Mouse (Mus musculus) heart, postnatal 0 days (tissue): ENCODE measurements around the gene Agtr1a. TPM values are rescaled to one million over a fixed set of nuclear protein-coding genes. Genes with fewer than 3 reads are reported as not detected.

Experiments
- ATAC-seq: fragments of 200-750 bp; cut with Nextera tagmentation; 2 replicates; pipeline ENCODE4 v1.8.0; 2017; ENCODE audit warnings: low read depth, moderate number of reproducible peaks, moderate library complexity; ENCODE audit not compliant: insufficient read depth
- DNase-seq: peaks from one replicate; pipeline ENCODE4 v3.0.0-alpha.2; 2016; ENCODE audit warnings: low spot score
- H3K27ac ChIP-seq: fragments of 300-500 bp; sonication (generic); 2 replicates; pipeline ENCODE4 v1.5.1; 2014; ENCODE audit warnings: low read depth, mild to moderate bottlenecking
- H3K27me3 ChIP-seq: fragments of 300-500 bp; sonication (generic); 2 replicates; pipeline ENCODE4 v1.6.1; 2014; ENCODE audit warnings: low read length, mixed read lengths; ENCODE audit not compliant: control insufficient read depth, insufficient read depth
- H3K36me3 ChIP-seq: fragments of 300-500 bp; sonication (generic); replicated peaks from 2 replicates; pipeline ENCODE4 v1.6.1; 2014; ENCODE audit warnings: low read length, mixed read lengths; ENCODE audit not compliant: control insufficient read depth, insufficient read depth
- H3K4me1 ChIP-seq: fragments of 300-500 bp; sonication (generic); 2 replicates; pipeline ENCODE4 v1.6.1; 2014; ENCODE audit warnings: antibody characterized with exemption; ENCODE audit not compliant: control insufficient read depth, insufficient read depth
- H3K4me2 ChIP-seq: fragments of 300-500 bp; sonication (generic); 2 replicates; pipeline ENCODE4 v1.6.1; 2014; ENCODE audit warnings: low read depth, mild to moderate bottlenecking, low read length, moderate library complexity
- H3K4me3 ChIP-seq: fragments of 300-500 bp; sonication (generic); 2 replicates; pipeline ENCODE4 v1.5.1; 2014; ENCODE audit warnings: low read depth, low read length
- H3K9ac ChIP-seq: fragments of 300-500 bp; sonication (generic); replicated peaks from 2 replicates; pipeline ENCODE4 v1.6.1; 2014; ENCODE audit warnings: low read depth, low read length, mixed read lengths
- H3K9me3 ChIP-seq: fragments of 300-500 bp; sonication (generic); replicated peaks from 2 replicates; pipeline ENCODE4 v1.6.1; 2016; ENCODE audit warnings: low read length; ENCODE audit not compliant: control insufficient read depth
- CTCF ChIP-seq: IDR thresholded peaks from 2 replicates; pipeline ENCODE4 v1.5.1; 2016; ENCODE audit warnings: antibody characterized with exemption, control low read depth, low read depth
- EP300 ChIP-seq: IDR thresholded peaks from 2 replicates; pipeline ENCODE4 v1.6.1; 2016; ENCODE audit warnings: antibody characterized with exemption, low read depth
- WGBS: fragments of 180-500 bp; shearing (Covaris S2); extraction: QIAGEN DNeasy Blood & Tissue Kit; methylation state at CpG from one replicate; pipeline ENCODE4 v1.1.7; 2014; 5-methylcytosine and 5-hydroxymethylcytosine counted together
- polyA plus RNA-seq: library from polyadenylated mRNA; unstranded; fragments of >200 nt; fragmentation: Nextera tagmentation; extraction: Ambion mirVana; gene quantifications from 2 replicates; pipeline ENCODE4 v1.2.1, GENCODE M21; 2015
- total RNA-seq: library from RNA; depleted of rRNA; stranded (reverse); fragments of >200 nt; gene quantifications from 2 replicates; pipeline ENCODE4 v1.2.3, GENCODE M21; 2014; ENCODE audit warnings: low replicate concordance

Agtr1a gene
- total and polyA plus RNA-seq, 2 experiments from 2014 or later, result 23.5 to 25.9 TPM

DNA sequence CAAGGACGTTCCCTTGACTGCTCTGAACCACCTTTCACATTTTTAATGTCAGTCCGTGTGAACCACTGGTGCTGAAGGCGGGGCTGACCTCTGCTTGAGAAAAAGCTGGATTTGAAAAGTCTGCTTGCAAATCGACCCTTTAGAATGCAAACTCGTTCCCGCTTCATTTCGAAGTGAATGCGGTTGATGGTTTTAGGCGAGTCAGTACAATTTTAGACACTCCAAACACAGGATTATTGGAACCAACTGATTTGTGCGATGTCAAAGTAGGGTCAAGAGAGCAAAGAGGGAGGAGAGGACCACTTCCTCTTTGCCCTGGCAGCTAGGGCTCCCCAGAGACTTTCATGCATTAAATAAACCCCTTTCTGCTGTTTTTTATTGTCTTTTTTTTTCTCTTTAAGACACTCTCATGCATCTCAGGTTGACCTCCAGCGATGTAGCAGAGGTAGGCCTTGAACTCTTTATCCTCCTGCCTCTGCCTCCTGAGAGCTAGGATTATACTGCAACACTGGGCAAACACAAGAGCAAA, 27.9 kb downstream of the Agtr1a start:
- no peak overlapping the region for H3K27ac ChIP-seq
- H3K9ac ChIP-seq, result no peak overlapping the region
- DNase-seq (no peak), ATAC-seq (no peak)
- peaks cover 30% of the 10 kb centered on the region for H3K4me1 ChIP-seq
- no peaks in the 10 kb centered on the region for H3K36me3 ChIP-seq
- 76% methylated on average over 11 of the region's 11 CpGs for WGBS
- H3K27me3 ChIP-seq, result no peaks in the 10 kb centered on the region
- H3K4me3 ChIP-seq, result no peak overlapping the region
- TF ChIP-seq CTCF (no peak), EP300 (no peak)
- no peak overlapping the region for H3K4me2 ChIP-seq
- H3K9me3 ChIP-seq, result no peaks in the 10 kb centered on the region

DNA sequence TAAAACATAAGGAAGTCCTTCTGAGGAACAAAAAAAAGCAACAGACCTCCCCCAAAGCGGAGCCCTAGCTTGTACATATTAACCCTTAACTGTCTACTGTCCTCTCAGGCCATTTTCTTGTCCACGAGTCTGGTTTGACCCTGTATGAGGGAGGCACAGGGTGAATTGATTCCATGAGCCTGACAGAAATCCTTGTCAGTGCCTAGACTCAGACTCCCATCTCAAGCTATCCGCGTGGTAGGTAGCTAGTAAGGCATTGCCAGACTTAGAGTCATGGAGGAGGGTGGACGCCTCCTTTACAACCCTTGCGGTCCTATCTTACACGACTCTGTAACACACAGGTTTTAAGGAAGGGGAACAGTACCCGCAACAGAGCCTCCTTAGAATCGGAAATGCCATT, 28.5 kb downstream of the Agtr1a start:
- H3K27me3 ChIP-seq, result no peaks in the 10 kb centered on the region
- H3K9me3 ChIP-seq, result no peaks in the 10 kb centered on the region
- H3K4me2 ChIP-seq, result no peak overlapping the region
- peaks cover 30% of the 10 kb centered on the region for H3K4me1 ChIP-seq
- 84% methylated on average over 9 of the region's 9 CpGs for WGBS
- ATAC-seq, result no peak
- H3K9ac ChIP-seq, result no peak overlapping the region
- no peak overlapping the region for H3K4me3 ChIP-seq
- TF ChIP-seq CTCF (no peak), EP300 (no peak)
- no peak overlapping the region for H3K27ac ChIP-seq
- DNase-seq, result no peak
- H3K36me3 ChIP-seq, result no peaks in the 10 kb centered on the region

DNA sequence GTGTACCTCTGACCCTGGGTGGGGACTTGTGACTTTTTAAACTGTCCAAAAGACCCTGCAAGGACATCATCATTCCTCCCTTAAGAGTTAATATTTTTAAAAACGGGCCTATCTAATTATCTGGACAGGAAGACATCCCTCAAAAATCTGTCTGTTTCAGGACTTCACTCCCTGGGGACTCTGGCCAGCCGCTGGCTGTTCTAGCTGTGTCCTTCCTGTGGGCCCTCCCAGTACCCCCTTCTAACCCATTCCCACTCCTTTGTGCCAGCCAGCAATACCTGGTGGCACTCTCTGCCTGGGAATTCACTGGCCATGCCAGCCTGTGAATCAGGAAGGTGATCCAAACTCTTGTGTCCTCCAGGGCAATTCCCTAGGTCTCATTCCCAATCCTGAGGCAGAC, 29.1 kb downstream of the Agtr1a start:
- Histone ChIP-seq H3K9me3 (no peaks in the 10 kb centered on the region), H3K9ac (no peak overlapping the region), H3K36me3 (no peaks in the 10 kb centered on the region), H3K4me1 (peaks cover 25% of the 10 kb centered on the region), H3K4me2 (no peak overlapping the region), H3K27ac (no peak overlapping the region), H3K4me3 (no peak overlapping the region), H3K27me3 (no peaks in the 10 kb centered on the region)
- DNase-seq (no peak), ATAC-seq (no peak)
- TF ChIP-seq EP300, result no peak
- no peak for TF ChIP-seq CTCF
- 64% methylated on average over 2 of the region's 2 CpGs for WGBS

DNA sequence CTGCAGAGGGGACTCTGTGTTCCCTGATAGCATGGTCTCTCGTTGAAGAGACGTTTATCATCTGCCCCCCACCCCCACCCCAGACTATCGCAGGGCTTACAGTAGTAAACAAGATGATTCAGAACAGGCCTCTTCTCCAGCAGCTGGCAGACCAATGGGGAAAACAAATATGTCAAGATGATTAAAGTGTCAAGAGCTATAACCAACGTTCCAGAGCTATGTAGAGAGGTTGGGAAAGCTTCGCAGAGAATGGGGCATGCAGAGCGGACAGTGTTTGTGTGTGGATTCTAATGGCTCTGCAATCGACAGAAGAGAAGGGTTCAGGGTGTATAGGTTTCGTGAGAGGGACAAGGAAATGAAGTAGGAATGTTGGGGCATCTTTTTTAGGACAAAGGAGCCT, 31.9 kb downstream of the Agtr1a start:
- no peak for ATAC-seq
- Histone ChIP-seq H3K9ac (no peak overlapping the region), H3K4me3 (no peak overlapping the region), H3K27ac (0 out of 2 replicates have a peak overlapping the region, but pooled peaks have one; percentile 15), H3K9me3 (no peaks in the 10 kb centered on the region), H3K36me3 (no peaks in the 10 kb centered on the region), H3K27me3 (no peaks in the 10 kb centered on the region), H3K4me2 (no peak overlapping the region), H3K4me1 (peaks cover 13% of the 10 kb centered on the region; the same call in 1 of the 2 replicates)
- TF ChIP-seq EP300 (no peak), CTCF (no peak)
- no peak for DNase-seq
- WGBS, result 39% methylated on average over 8 of the region's 8 CpGs

DNA sequence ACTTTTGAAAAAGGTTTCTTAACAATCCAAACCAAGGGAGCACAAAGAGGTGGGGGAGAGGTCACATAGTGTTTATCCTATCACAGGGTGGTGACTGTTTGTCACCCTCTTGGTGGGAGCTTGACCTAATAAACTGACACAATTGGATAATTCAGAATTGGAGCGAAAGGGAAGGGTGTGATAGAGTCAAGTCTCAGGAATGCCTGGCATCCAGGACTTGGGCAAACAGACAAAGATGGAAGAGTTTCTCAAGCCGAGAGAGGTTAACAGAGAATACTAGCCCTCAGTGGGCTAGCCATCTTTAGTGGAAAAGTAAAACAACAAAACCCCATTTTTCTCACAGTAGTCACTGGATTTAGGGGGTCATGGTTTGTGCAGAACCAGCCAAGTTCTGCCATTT, 32.5 kb downstream of the Agtr1a start:
- Histone ChIP-seq H3K9ac (no peak overlapping the region), H3K9me3 (no peaks in the 10 kb centered on the region), H3K36me3 (no peaks in the 10 kb centered on the region), H3K27ac (no peak overlapping the region), H3K4me3 (no peak overlapping the region), H3K4me2 (no peak overlapping the region), H3K4me1 (peaks cover 6% of the 10 kb centered on the region; the same call in 1 of the 2 replicates), H3K27me3 (no peaks in the 10 kb centered on the region)
- TF ChIP-seq EP300, result no peak
- no peak for TF ChIP-seq CTCF
- DNase-seq (no peak), ATAC-seq (no peak)
- 44% methylated on average over 2 of the region's 2 CpGs for WGBS

DNA sequence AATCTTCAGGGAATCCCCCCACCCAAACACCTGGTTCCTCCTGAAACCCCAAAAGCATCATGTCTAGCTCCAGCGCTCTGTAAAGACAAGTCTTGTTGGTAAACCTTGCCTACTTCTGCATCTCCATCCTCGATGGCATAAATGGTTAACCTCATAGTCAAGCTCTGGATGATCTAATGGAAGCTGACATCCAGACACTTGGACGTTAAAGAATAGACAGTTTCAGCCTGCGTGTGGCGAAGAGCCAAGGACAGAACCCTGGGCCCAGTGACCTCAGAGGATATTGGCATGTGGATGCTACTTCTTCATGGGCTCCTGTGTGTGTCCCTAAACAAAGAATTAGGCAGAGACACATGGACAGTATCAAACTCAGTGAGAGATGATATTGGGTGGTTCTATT, 42.6 kb downstream of the Agtr1a start:
- 82% methylated on average over 5 of the region's 5 CpGs for WGBS

More for the DNA sequence above, 42.6 kb downstream of the Agtr1a start:
- no peaks in the 10 kb centered on the region for H3K9me3 ChIP-seq
- no peak overlapping the region for H3K4me2 ChIP-seq
- DNase-seq (no peak), ATAC-seq (no peak)
- H3K9ac ChIP-seq, result no peak overlapping the region
- H3K27me3 ChIP-seq, result no peaks in the 10 kb centered on the region
- TF ChIP-seq CTCF, result no peak
- H3K36me3 ChIP-seq, result no peaks in the 10 kb centered on the region; the same call in 1 of the 2 replicates
- H3K4me3 ChIP-seq, result no peak overlapping the region
- H3K4me1 ChIP-seq, result no peaks in the 10 kb centered on the region
- H3K27ac ChIP-seq, result no peak overlapping the region
